Mouse (Mus musculus) layer of hippocampus, postnatal 25 days (tissue): ENCODE measurements around the gene Chn1. TPM values are rescaled to one million over a fixed set of nuclear protein-coding genes. Genes with fewer than 3 reads are reported as not detected.
"Not testable (repeated sequence)": the region's sequence is repeated elsewhere in the genome, so short reads cannot be mapped to it uniquely, and the experiment has no call there.

Experiments used
- DNase-seq, 2 experiments: peaks; one replicate each; pipeline ENCODE4 v3.0.0; 2022; ENCODE audit warnings: mixed read lengths in 2 of 2, low spot score in 1 of 2; ENCODE audit errors: extremely low spot score in 1 of 2
- total RNA-seq, 2 experiments: library from RNA; stranded (reverse); gene quantifications; 2 replicates each; pipeline ENCODE4 v1.2.3; 2021

Gene Chn1
- 1,000 to 10,000 TPM; 1,740 to 1,825 TPM for total RNA-seq

DNA sequence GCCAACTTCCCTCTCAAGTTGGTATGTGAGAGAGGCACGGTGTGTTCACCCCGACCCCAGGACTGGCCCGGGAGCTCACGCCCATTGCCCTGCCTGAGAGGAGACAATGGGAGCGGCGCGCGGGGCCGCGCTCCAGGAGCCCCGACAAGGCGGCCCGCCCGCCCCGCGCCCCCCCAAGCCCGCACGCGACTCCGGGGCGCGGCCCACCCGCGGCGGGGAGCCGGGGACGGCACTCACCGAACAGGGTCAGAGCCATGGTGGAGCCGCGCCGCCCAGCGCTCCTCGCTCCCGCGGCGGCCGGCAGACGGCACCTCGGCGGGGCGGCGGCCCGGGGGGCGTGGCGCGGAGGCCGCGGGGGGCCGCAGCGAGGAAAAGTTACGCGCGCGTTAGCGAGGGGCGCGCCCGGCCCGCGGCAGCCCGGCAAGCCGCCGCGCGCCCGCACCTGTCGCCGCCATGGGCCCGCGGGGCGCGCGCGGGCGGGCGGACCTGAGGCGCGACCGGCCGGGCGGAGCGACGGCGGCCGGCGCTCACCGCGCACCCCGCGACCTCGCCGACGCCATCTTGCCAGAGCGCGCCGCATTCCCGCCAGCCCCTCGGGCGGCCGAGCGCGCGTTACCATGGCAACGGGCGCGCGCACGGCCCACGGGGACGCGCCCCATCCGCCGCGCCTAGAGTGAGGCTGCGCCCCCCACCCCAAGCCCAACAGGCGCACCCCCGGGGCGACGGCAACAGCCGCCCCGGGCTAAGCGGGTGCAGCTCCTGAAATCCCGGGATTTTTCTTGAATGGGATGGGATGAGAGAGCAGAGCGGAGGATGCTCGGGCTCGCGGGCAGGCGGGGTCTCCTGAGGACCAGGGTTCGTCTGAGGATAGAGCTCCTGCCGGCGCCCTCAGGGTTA lies at the start of gene Chn1:
Chn1 (minus strand) TSS at position 561 of the 897 bp plus-strand sequence.
- DNase-seq: peak; percentile 66 to 68

DNA sequence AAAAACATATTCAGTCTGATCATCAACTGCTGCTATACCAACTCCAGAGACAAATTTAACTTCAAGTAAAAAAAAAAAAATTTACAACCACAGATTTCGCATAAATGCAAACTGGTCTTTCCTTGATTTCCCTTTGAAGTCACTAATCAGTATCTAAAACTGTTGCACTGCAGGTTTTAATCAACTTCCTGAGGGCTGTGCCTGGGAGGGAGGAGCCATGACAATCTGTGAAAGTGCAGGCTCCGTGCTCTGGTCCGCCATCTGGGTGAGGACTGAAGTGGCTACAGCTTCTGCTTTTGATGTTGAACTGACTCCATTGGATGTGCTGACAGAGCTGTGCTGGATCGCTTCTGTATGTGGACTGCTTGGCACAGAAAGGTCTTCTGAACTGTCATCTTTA lies 43.6 kb upstream of the Chn1 start:
- no peak for DNase-seq

DNA sequence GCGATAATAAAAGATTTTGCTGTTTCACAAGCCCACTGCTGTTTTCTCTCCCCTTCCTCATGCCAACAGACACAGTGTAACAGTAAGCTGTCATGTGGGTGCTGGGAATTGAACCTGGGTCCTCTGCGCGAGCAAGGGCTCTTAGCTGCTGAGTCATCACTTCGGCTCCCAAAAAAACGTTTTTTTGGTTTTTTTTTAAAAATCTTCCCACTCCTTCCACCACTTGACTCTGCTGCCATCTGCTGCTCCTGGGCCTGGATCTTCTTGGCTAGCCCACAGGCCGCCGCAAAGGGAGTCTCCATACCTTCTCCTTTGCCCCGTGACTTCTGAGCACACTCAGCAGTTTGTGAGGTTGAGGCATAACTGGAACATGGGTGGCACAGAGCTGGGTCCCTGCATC lies 32.5 kb upstream of the Chn1 start:
- no peak for DNase-seq

DNA sequence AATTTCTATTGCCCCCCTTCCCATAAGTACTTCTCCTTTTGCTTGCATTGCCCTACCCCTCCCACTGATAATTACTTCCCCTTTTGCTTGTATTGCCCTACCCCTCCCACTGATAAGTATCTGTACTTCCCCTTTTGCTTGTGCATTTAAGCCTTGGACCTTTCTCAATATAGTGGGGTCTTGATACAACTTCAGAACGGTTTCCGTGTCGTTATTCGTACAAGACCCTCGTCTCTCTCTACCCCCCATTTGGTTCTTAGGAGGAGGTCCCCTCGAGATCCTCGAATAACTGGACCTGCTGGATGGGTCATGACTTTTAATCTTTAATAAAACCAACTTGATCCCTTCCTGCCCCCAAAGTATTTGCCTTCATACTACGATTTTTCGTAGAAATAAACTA lies 25.0 kb upstream of the Chn1 start:
- DNase-seq: not testable (repeated sequence)

DNA sequence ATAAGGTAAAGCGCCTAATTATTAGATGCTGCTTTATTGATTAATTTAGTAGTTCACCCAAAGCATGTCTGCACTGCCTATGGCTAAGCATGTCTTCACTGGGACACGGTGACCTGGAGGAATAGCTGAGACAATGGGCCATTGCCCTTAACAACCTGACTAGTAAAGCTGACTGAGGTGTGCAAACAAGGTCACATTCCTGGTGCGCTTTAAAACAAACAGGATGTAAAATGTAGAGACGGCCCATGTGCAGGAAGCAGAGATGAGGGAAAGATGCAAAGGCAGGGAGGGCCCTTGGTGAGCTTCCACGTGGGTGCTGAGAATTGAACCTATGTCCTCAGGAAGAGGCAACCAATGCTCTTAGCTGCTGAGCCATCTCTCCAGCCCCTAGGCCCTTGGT lies 23.6 kb upstream of the Chn1 start:
- DNase-seq: no peak

DNA sequence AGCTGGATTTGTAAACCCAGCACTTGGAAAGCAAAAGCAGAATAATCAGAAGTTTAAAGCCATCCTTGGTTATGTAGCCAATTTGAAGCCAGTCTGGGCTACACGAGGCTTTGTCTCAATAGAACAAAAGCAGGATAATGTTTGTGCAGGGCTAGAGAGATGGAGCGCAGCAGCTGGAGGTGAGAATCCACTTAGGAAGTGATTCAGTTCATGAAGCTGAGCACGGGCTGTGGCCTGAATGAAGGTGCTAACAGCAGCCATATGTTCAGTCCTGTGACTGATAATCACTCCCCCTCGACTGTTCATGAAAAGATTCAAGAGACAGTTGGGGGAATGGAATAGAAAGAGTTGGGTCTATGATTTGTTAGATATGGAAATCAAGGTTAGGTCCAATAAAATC lies 23.0 kb upstream of the Chn1 start:
- DNase-seq: no peak

DNA sequence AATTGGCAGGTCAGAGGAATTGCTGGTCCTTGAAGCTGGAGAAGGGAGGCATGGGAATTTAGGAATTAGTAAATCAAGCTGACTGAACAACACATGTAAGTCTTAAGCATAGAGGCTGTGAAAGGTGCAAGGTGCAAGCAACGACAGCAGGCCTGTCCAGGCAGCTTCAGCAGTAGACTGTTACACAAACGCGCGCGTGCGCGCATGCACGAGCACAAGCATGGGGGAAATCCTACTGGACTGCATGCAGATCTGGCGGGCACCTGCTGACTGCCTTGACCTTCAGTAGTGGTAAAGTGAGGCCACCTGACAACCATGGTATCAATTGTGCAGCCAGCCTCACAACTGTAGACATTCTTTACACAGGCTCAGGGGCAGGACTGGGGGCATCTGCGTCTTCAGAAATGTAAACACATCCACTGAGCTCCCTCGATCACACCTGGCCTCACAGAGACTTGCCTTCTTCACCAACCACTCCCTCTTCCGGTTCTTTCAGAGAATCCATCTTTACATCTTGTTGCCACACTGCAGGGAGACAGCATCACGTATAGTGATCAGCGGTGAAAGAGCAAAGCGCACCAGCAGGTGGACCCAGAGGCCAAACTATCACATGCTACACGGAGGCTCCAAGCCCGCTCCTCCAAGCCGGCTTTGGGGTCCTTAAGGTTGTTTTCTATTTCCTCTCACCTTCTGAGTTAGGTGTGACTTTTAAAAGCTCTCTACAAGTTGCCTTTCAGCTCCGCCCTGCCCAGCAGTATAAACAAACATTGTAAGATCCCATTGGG lies 16.9 kb upstream of the Chn1 start:
- no peak for DNase-seq

DNA sequence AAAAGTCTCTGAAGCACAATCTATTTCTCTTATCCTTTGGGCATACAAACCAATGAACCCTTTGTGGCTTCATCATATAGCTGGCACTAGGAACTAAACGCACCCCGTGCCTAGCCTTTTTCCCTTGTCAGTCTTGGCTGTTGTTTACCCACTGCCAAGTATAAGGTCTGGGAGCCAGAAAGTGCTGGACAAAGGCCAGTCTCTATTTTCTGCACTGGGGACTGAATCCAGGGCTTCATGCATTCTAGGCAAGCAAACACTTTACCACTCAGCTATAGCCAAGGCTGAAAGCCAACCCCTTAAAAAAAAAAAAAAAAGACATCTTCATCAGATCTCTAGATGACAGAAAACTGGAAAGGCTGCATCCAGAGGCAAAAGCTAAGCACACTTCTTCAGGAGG lies 15.2 kb upstream of the Chn1 start:
- no peak for DNase-seq

DNA sequence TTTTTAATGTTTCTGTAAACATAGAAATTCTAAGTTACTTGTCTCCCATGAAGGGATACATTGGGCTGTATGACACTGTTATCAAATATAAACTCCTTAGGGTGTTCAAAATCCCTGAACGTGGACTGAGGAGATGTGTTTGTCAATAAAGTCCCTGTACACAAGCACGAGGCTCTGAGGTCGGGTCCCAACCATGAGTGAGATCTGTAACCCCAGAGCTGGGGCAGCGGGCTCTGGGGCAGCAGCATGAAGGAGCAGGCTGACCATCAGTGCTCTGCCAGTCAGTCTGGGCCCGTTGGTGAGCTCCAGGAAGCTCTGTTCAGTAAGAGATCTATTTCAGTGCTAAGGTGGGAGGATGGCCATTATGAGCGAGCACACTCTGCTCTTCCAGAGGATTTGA lies 13.2 kb upstream of the Chn1 start:
- DNase-seq: no peak

DNA sequence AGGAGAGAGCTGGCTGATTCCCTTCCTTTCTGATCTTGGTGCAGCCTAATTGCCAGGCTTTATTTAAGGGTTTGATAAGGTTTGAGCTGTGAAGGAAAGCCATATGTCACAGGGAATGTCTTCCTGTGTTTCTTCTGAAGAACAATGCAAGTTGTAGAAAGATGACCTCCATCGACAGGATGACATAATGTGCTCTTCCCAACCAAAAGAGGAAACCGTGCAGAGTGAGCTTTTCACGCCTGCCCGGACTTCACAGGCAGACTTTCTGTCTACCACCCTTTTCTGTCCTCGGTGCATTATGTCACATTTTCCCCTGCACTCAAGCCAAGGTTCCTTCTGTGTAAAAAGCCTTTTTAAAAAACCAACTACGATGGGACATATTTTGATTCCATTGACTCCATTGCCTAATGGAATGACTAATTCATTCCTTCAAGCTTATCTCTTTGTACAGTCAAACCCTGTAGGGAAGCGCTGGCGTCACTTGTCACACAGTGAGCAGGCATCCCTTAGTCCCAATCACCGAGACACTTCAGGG lies 7.3 kb upstream of the Chn1 start:
- no peak for DNase-seq

DNA sequence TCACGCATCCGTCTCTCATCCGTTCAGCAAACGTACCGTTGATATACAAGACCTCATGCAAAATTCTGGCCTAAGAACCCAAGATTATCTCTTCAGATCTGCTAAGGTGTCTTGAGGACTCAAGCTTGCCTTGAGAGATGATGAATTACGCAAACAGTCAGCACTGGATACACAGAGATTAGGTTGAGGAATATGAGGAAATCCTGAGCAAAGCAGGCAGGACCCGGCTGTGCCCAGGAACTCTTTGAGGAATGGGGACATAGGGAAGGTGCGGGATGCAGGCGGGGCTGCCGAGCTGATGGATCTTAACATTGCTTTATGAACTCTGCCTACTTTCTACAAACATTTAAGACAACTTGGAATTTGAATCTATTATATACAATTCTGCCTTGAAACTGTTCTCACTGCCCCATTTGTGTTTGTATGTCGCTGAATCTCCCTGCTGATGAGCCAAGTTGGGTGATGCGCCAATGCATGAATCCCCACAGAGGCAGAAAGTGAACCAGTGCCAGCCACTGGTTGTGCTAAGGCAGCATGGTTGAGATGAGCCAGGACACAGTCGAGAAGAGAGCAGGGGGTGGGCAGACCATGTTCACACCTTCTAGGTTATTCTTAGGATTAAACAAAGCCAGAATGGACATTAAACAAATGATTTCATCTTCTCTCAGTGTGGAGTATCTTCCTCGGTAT lies 5.3 kb upstream of the Chn1 start:
- DNase-seq: no peak

DNA sequence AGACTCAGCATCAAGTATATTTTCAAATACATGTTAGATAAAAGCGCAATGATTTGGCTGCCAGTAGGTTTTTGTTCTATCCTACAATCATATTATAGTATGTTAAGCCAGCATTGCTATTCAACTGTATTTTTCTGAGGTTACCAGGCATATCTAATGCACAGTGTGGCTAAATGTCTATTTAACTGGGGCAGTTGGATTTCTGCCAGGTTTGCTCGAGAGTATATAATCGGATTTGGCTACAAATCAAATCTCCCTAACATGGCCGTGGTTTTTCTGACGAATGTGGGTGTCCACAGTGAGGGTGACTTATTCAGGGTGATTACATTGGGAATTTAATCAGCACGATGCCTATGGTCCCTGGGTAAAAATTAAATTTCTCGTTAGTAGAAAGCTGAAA lies 4.7 kb upstream of the Chn1 start:
- DNase-seq: no peak

DNA sequence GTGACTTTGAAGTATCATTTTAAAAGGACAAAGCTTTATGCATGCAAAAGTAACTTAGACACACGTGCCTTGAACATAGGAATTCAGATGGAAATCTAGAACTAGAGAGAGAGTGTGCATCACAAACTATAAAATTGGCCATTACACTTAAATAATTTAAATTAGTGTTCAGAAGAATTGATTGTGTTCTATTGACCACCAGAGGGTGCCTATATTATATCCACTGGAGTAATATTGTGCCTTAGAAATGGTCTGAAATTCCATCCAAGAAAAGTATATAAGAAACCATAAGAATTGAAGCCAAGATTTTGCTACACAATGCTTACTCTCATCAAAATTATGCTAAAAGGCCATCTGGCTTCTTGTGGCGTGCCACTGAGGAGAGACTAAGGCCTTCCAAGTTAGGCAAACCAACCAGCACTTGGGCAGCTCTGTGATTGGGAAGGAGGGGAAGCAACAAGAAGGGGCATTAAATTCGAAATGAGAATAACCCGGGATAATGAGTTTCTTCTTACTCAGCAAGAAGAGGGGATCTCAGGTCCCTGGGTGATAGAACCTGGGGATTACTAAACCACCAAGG lies 4.0 kb upstream of the Chn1 start:
- no peak for DNase-seq

DNA sequence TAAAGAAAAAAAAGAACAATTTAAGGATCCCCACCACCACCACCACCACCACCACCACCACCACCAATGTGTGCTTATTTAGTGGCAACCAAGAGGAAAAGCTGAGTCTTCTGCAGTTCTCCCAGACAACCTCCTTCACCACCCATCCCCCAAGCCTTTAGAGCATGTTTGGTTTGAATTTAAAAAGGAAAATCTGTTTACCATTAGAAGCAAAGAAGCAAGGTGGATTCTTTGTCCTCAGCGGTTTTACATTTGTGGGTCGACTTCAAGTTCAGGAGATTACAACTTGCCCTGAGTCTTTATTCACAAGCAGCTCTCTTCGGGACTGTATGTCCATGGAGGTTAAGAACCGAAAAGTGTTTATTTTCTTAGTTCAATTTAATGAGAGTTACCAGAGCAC lies 1.8 kb upstream of the Chn1 start:
- no peak for DNase-seq

DNA sequence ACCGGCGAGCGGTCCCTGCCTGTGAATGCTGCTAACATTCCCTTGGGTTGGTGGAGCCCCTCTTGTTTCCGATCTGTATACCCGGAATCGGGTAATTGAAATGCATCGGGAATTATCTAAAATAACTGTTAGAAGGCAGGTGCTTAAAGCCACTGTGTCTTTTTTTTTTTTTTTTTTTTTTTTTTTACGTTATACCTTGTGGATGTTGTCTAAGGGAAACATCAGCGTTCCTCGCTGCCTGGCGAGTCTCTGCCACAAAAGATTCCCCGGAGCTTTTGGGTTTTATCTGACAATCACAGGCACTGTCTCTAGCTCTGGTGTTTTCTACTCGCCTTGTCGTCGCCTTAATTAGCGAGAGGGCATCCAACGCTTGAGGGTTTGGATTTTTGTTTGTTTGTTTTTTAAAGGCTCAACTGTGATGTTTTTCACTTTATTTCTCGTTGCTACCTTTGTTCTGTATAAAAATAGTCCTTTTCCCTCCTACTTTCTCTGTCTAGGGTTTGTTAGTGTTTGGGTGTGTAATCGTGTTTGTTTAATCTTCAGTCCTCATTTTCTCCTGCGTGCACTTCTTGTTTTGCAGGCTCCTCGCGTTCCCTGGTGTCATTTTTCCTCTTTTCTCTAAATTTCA lies 651 bp upstream of the Chn1 start:
- DNase-seq: no peak

DNA sequence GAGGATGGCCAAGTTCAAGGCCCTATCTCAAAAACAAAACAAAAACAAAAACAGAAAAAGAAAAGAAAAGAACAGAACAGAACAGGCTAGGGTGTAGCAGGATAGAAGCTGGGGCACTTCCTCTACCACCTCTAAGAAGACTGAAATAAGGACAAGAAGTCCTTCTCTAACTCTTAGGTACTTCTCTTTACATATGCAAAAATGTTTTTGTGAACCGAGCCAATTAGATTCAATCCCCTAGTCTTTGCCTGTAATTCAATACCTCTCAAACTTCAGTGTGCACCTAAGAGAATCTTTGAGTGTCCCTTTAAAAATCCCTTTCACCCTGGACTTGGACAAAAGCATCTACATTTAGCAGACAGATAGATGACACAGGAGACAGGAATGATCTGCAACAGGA lies 2.2 kb downstream of the Chn1 start:
- DNase-seq: no peak

DNA sequence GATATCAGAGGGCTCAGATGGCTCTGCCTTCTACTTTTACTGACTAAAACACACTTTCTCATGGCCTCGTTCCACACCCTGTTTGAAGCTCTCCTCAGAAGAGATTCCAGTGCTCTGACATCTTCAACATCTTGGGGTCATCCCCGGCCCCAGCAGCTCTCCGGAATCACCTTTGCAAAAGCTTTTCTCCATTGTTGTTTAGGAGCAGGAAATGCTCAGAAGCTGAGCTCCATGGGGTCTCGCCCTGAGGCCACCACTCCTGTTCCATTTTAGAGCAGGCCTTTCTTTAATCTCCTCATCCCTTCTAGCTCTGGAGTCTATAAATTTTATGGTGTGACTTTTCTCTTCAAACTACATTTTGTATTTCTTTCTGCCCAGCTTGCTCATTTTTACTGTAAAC lies 6.5 kb downstream of the Chn1 start:
- DNase-seq: no peak

DNA sequence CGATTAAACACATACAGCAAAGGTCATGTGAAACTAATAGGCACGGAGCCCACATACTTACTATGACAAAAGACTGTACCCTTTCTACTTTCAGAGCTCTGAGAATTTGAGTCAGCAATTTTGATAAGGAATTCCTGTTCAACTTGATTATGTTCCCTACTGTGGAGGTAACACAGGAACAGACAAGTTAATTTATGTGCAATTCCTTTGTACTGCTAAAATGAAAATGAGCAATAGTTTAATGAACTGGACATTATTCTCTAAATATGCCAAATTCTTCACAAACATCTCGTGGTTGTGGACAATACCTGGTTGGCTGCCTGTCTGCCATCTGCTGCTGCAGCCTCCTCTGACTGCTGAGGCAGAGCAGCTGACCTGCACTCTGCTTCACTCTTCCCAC lies 11.6 kb downstream of the Chn1 start:
- DNase-seq: no peak

DNA sequence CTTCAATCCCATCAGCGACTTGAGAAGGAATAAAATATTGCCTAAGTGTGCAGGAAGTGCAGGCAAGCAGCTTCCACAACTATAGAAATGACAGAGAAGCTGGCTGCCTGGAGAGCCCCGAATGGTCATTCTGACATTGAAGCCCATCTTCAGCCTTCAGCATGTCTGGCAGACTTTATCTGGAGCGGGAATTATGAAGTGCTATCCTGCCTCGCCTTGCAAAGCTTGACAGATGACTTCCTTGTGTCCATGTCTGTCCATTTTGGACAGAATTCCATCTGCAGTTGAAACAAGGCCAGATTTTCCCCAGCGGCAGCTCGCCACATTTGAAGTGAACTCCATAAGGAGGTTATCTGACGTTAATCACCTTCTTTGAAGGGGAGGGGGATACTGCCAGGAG lies 15.2 kb downstream of the Chn1 start:
- DNase-seq: no peak

DNA sequence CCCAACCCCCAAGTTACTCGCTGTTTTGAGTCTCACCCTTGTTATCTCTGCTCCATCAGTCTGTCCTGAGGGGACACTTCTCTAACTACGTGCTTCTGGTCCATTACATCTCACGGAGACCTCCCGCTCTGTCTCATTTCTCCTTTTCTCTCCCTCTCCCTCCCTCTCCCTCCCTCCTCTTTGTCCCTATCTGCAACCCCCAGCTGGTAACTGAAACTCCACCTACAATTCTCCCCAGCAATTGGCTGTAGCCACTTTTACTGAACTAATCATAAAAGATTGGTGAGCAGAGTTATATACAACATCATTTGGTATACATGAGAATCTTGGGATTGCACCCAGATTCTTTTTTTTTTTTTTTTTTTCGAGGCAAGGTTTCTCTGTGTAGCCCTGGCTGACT lies 16.1 kb downstream of the Chn1 start:
- no peak for DNase-seq
